In genomic region chr13:51580263-51581044, GRCm38 (mm10) we compare ENCODE assay signal across 9 mouse cellular contexts. TPM values are rescaled to one million over a fixed set of nuclear protein-coding genes. Genes with fewer than 3 reads are reported as not detected.
DNase-seq lines count a peak whose midpoint lies in the region; ATAC-seq and TF ChIP-seq lines count a peak whose summit lies in the region.
"Had no signal": no experiment of that assay in that cellular context is flagged by ENCODE, and none has a peak within 500 bp of the region (broad histone marks: within the 10 kb centered on the region; RNA-seq: fewer than 3 reads in every experiment).

No protein-coding gene starts in this region.

- no peak for DNase-seq in stomach, postnatal 0 days (ENCODE audit: low spot score)
- peak; percentile 82 for DNase-seq in hindbrain, embryonic 10.5 days (ENCODE audit: low spot score)
- peak; percentile 81 for DNase-seq in telencephalon, adult 2 months (ENCODE audit: low read depth, low spot score)
- no peak for DNase-seq in adrenal gland, adult 8-10 months
- no peak for DNase-seq in kidney, postnatal 36 days

- H3K4me1 ChIP-seq in stomach, embryonic 14.5 days (ENCODE audit: control insufficient read depth, insufficient read depth, low read length), result peaks cover 9% of the 10 kb centered on the region
- H3K4me1 ChIP-seq in stomach, postnatal 0 days (replicated peaks; ENCODE audit: control insufficient read depth, insufficient read depth), result no peaks in the 10 kb centered on the region
- peaks cover 27% of the 10 kb centered on the region for H3K4me1 ChIP-seq in hindbrain, embryonic 10.5 days (replicated peaks)
- peaks cover 26% of the 10 kb centered on the region for H3K4me1 ChIP-seq in midbrain, embryonic 12.5 days

- H3K36me3 ChIP-seq in stomach, embryonic 14.5 days (ENCODE audit: control insufficient read depth, insufficient read depth, low read length), result no peaks in the 10 kb centered on the region
- H3K36me3 ChIP-seq in stomach, postnatal 0 days (ENCODE audit: control insufficient read depth, insufficient read depth, low read length), result no peaks in the 10 kb centered on the region
- no peaks in the 10 kb centered on the region for H3K36me3 ChIP-seq in hindbrain, embryonic 10.5 days
- H3K36me3 ChIP-seq in midbrain, embryonic 12.5 days, result no peaks in the 10 kb centered on the region

- 11% methylated on average over 8 of the region's 8 CpGs for WGBS in stomach, embryonic 14.5 days
- WGBS in stomach, postnatal 0 days, result 17% methylated on average over 8 of the region's 8 CpGs
- WGBS in hindbrain, embryonic 10.5 days, result 7% methylated on average over 8 of the region's 8 CpGs
- 5% methylated on average over 8 of the region's 8 CpGs for WGBS in midbrain, embryonic 12.5 days

- TF ChIP-seq CTCF in stomach, postnatal 0 days (IDR thresholded peaks at IDR 0.05; ENCODE audit: low read depth), result no peak

- no peaks in the 10 kb centered on the region for H3K9me3 ChIP-seq in stomach, embryonic 14.5 days (ENCODE audit: control insufficient read depth, low read depth, low read length)
- H3K9me3 ChIP-seq in stomach, postnatal 0 days (ENCODE audit: control insufficient read depth, low read length), result 0 out of 2 replicates have a peak, but pooled peaks cover 2% of the 10 kb centered on the region
- peaks cover 5% of the 10 kb centered on the region for H3K9me3 ChIP-seq in hindbrain, embryonic 10.5 days
- 0 out of 2 replicates have a peak, but pooled peaks cover 4% of the 10 kb centered on the region for H3K9me3 ChIP-seq in midbrain, embryonic 12.5 days

- no peak overlapping the region for H3K9ac ChIP-seq in stomach, embryonic 14.5 days (replicated peaks; ENCODE audit: low read depth, low read length)
- no peak overlapping the region for H3K9ac ChIP-seq in stomach, postnatal 0 days (ENCODE audit: low read length)
- no peak overlapping the region for H3K9ac ChIP-seq in midbrain, embryonic 12.5 days (replicated peaks)

- H3K4me3 ChIP-seq in stomach, embryonic 14.5 days (ENCODE audit: low read depth, low read length), result no peak overlapping the region
- H3K4me3 ChIP-seq in stomach, postnatal 0 days (ENCODE audit: low read depth, low read length), result no peak overlapping the region
- H3K4me3 ChIP-seq in hindbrain, embryonic 10.5 days, result peak overlapping the region; percentile 32
- no peak overlapping the region for H3K4me3 ChIP-seq in midbrain, embryonic 12.5 days

- H3K27me3 ChIP-seq in stomach, embryonic 14.5 days (ENCODE audit: control insufficient read depth, insufficient read depth, low read length), result no peaks in the 10 kb centered on the region
- no peaks in the 10 kb centered on the region for H3K27me3 ChIP-seq in stomach, postnatal 0 days (ENCODE audit: control insufficient read depth, insufficient read depth, low read length)
- H3K27me3 ChIP-seq in hindbrain, embryonic 10.5 days (ENCODE audit: insufficient read depth, poor library complexity, severe bottlenecking), result 0 out of 2 replicates have a peak, but pooled peaks cover 3% of the 10 kb centered on the region
- H3K27me3 ChIP-seq in midbrain, embryonic 12.5 days, result no peaks in the 10 kb centered on the region; the same call in 1 of the 2 replicates

- no peak for TF ChIP-seq EP300 in stomach, postnatal 0 days (optimal IDR thresholded peaks at IDR 0.05)

- H3K27ac ChIP-seq in stomach, embryonic 14.5 days (ENCODE audit: low read length), result no peak overlapping the region
- H3K27ac ChIP-seq in stomach, postnatal 0 days (replicated peaks), result no peak overlapping the region
- peak overlapping the region; percentile 78 for H3K27ac ChIP-seq in hindbrain, embryonic 10.5 days
- H3K27ac ChIP-seq in midbrain, embryonic 12.5 days (replicated peaks), result peak overlapping the region; percentile 73

- no peak for ATAC-seq in stomach, embryonic 14.5 days (ENCODE audit: insufficient number of reproducible peaks, insufficient read depth, low FRiP score, low read depth)
- ATAC-seq in stomach, postnatal 0 days (ENCODE audit: low FRiP score, low TSS enrichment), result no peak
- peak; percentile 94 for ATAC-seq in midbrain, embryonic 12.5 days (ENCODE audit: low FRiP score, low read depth)
- ATAC-seq in erythroblast, adult 5-6 weeks (replicated peaks; ENCODE audit: low FRiP score, poor library complexity, severe bottlenecking), result no peak

- 0 out of 2 replicates have a peak overlapping the region, but pooled peaks have one; percentile 12 for H3K4me2 ChIP-seq in stomach, embryonic 14.5 days (replicated peaks; ENCODE audit: low read depth, low read length)
- H3K4me2 ChIP-seq in stomach, postnatal 0 days (replicated peaks; ENCODE audit: low read depth), result no peak overlapping the region
- H3K4me2 ChIP-seq in midbrain, embryonic 12.5 days (replicated peaks), result peak overlapping the region; percentile 43

RNA-seq across cellular contexts. Expression of gene Shc3, which starts 11.2 kb away (rescaled TPM):
- polyA plus RNA-seq in stomach, embryonic 14.5 days (2014; fragmentation: Nextera tagmentation; extraction: Ambion mirVana), result 0.46 and 0.50 TPM in 2 replicates
- 0.28 and 0.31 TPM in 2 replicates for polyA plus RNA-seq in stomach, postnatal 0 days (2015; fragmentation: Nextera tagmentation; extraction: Ambion mirVana)
- polyA plus RNA-seq in hindbrain, embryonic 10.5 days (2016; fragmentation: Nextera tagmentation; extraction: Ambion mirVana), result 1.9 and 3.2 TPM in 2 replicates
- 7.9 and 8.3 TPM in 2 replicates for polyA plus RNA-seq in midbrain, embryonic 12.5 days (2016; fragmentation: Nextera tagmentation; extraction: Ambion mirVana)
- total RNA-seq in adrenal gland, adult 8-10 months (2022), result 1 to 10 TPM in 3 of 4 experiments, under 1 TPM in 1; 0.80 to 1.7 (median 1.6) TPM
- not detected in 2 replicates for total RNA-seq in erythroblast, adult 5-6 weeks (2015; ENCODE audit: low replicate concordance)
- total RNA-seq in erythroblast, adult 5-6 weeks (2017; ENCODE audit: low replicate concordance), result not detected in 2 replicates
- total RNA-seq: MEL had no signal

Comparison
In these comparisons a context has a peak if more than half of its experiments do, and no peak if none do; other contexts are left out.
1. H3K27ac ChIP-seq: peak in hindbrain, embryonic 10.5 days (single experiment) and midbrain, embryonic 12.5 days (single experiment); none in stomach, embryonic 14.5 days (single experiment) and stomach, postnatal 0 days (single experiment).
2. DNase-seq: peak in hindbrain, embryonic 10.5 days (single experiment) and telencephalon, adult 2 months (single experiment); none in stomach, postnatal 0 days (single experiment), adrenal gland, adult 8-10 months (single experiment) and kidney, postnatal 36 days (0 of 2).